Mouse (Mus musculus) olfactory bulb, adult 2 months (tissue): ENCODE results near the gene Aurka.

Experiments
- CTCF ChIP-seq: fragments of 200-500 bp; IDR thresholded peaks from 2 replicates; pipeline ENCODE4 v1.5.1; 2012; ENCODE audit warnings: low read depth, mild to moderate bottlenecking, low read length, moderate library complexity; ENCODE audit not compliant: insufficient read depth
- POLR2A ChIP-seq: fragments of 200-500 bp; IDR thresholded peaks from 2 replicates; pipeline ENCODE4 v1.6.1; 2012; ENCODE audit warnings: mild to moderate bottlenecking, low read depth, low read length, moderate library complexity; ENCODE audit not compliant: insufficient read depth

- TF ChIP-seq CTCF, result no peak
- no peak for TF ChIP-seq POLR2A
Observed at GRCm38 (mm10) chr2:172418208-172418607, 47.9 kb upstream of the Aurka start.
